In the genomic region with DNA sequence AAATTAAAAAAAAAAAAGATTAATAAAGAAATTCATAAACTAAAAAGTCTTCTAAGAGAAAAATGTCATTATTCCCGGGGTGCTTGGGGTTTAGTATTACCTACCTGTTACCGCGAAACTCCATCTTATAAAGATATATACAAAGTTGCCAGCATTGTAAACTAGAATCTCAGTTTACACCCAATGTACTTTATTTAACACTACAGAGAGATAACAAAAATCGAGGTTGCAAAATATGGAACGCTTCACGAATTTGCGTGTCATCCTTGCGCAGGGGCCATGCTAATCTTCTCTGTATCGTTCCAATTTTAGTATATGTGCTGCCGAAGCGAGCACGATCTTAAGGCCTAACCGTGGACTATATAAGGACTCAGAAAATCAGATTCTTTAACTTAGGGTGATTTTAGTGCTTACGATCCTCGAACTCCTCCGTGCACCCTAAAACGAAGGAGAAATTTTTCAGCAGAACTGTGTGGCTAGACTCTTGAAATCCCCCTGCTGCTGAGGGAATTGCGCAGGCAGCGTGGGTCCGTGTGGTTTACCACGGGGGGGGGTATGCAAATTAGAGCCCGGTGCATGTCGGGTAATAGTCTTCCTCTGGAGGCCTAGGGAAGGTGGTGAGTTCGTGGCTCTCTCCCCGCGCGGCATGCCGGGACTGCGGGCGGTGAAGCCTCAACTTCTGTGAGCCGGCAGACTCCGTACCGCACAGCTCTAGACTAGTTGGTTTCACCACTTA, we compare ENCODE assay signal across 8 mouse cellular contexts.
DNase-seq lines count a peak whose midpoint lies in the region; ATAC-seq lines count a peak whose summit lies in the region.

No protein-coding gene starts in this region.

- H3K9me3 ChIP-seq in forebrain, embryonic 11.5 days (ENCODE audit: control insufficient read depth, low read length) = no peaks in the 10 kb centered on the region
- H3K9me3 ChIP-seq in heart, embryonic 16.5 days (replicated peaks; ENCODE audit: control insufficient read depth, low read length) = no peaks in the 10 kb centered on the region
- no peaks in the 10 kb centered on the region for H3K9me3 ChIP-seq in liver, embryonic 15.5 days (replicated peaks)
- no peaks in the 10 kb centered on the region for H3K9me3 ChIP-seq in neural tube, embryonic 12.5 days

- peak; percentile 96 to 97 for DNase-seq in CD8-positive naive resting alpha-beta T cell, adult 2 months (ENCODE audit: low read depth in 2 of 2, low spot score in 2 of 2)
- peak; percentile 83 for DNase-seq in c-Kit-positive CD71-negative TER-119-negative erythroid progenitor cells, embryonic 14.5 days (ENCODE audit: low read depth)
- peak; percentile 97 for DNase-seq in forebrain, embryonic 11.5 days (ENCODE audit: low spot score)
- peak; percentile 96 to 98 for DNase-seq in kidney, postnatal 36 days
- DNase-seq in telencephalon, adult 2 months (ENCODE audit: low read depth, low spot score) = peak; percentile 95

- peak overlapping the region; percentile 80 for H3K4me3 ChIP-seq in forebrain, embryonic 11.5 days (ENCODE audit: low read depth, low read length)
- H3K4me3 ChIP-seq in heart, embryonic 16.5 days (ENCODE audit: low read length) = peak overlapping the region; percentile 70
- H3K4me3 ChIP-seq in liver, embryonic 15.5 days (replicated peaks) = peak overlapping the region; percentile 81
- H3K4me3 ChIP-seq in neural tube, embryonic 12.5 days = peak overlapping the region; percentile 84

- no peaks in the 10 kb centered on the region for H3K27me3 ChIP-seq in forebrain, embryonic 11.5 days (ENCODE audit: control insufficient read depth, insufficient read depth, low read length)
- no peaks in the 10 kb centered on the region for H3K27me3 ChIP-seq in heart, embryonic 16.5 days (ENCODE audit: control insufficient read depth, insufficient read depth, low read length)
- H3K27me3 ChIP-seq in liver, embryonic 15.5 days = no peaks in the 10 kb centered on the region
- H3K27me3 ChIP-seq in neural tube, embryonic 12.5 days (replicated peaks) = no peaks in the 10 kb centered on the region

- WGBS in forebrain, embryonic 11.5 days = under 1% methylated on average over 33 of the region's 33 CpGs
- WGBS in heart, embryonic 16.5 days = under 1% methylated on average over 33 of the region's 33 CpGs
- WGBS in liver, embryonic 15.5 days (ENCODE audit: insufficient replicate concordance) = under 1% methylated on average over 33 of the region's 33 CpGs
- under 1% methylated on average over 33 of the region's 33 CpGs for WGBS in neural tube, embryonic 12.5 days

- no peaks in the 10 kb centered on the region for H3K36me3 ChIP-seq in forebrain, embryonic 11.5 days (ENCODE audit: control insufficient read depth, insufficient read depth, low read length)
- no peaks in the 10 kb centered on the region for H3K36me3 ChIP-seq in heart, embryonic 16.5 days (ENCODE audit: control insufficient read depth, insufficient read depth)
- H3K36me3 ChIP-seq in liver, embryonic 15.5 days (replicated peaks) = no peaks in the 10 kb centered on the region
- no peaks in the 10 kb centered on the region for H3K36me3 ChIP-seq in neural tube, embryonic 12.5 days

- peaks cover 2% of the 10 kb centered on the region; the same call in 1 of the 2 replicates for H3K4me1 ChIP-seq in forebrain, embryonic 11.5 days (replicated peaks; ENCODE audit: control insufficient read depth, insufficient read depth, low read length)
- peaks cover 5% of the 10 kb centered on the region; the same call in 1 of the 2 replicates for H3K4me1 ChIP-seq in heart, embryonic 16.5 days (ENCODE audit: control insufficient read depth, insufficient read depth, low read length)
- peaks cover 23% of the 10 kb centered on the region for H3K4me1 ChIP-seq in liver, embryonic 15.5 days (replicated peaks)
- peaks cover 6% of the 10 kb centered on the region; the same call in 1 of the 2 replicates for H3K4me1 ChIP-seq in neural tube, embryonic 12.5 days

- H3K27ac ChIP-seq in forebrain, embryonic 11.5 days (ENCODE audit: low read depth, low read length) = peak overlapping the region; percentile 82
- peak overlapping the region; percentile 97 for H3K27ac ChIP-seq in heart, embryonic 16.5 days (ENCODE audit: low read length)
- peak overlapping the region; percentile 89 for H3K27ac ChIP-seq in liver, embryonic 15.5 days (replicated peaks)
- peak overlapping the region; percentile 72; the same call in 1 of the 2 replicates for H3K27ac ChIP-seq in neural tube, embryonic 12.5 days

- H3K4me2 ChIP-seq in forebrain, embryonic 11.5 days (ENCODE audit: low read depth, low read length, severe bottlenecking) = peak overlapping the region; percentile 73
- peak overlapping the region; percentile 68 for H3K4me2 ChIP-seq in heart, embryonic 16.5 days (ENCODE audit: low read depth, low read length)
- peak overlapping the region; percentile 91 for H3K4me2 ChIP-seq in liver, embryonic 15.5 days
- peak overlapping the region; percentile 88 for H3K4me2 ChIP-seq in neural tube, embryonic 12.5 days (replicated peaks)

- H3K9ac ChIP-seq in forebrain, embryonic 11.5 days (ENCODE audit: low read length) = peak overlapping the region; percentile 81
- peak overlapping the region; percentile 87 for H3K9ac ChIP-seq in heart, embryonic 16.5 days (ENCODE audit: low read length)
- H3K9ac ChIP-seq in liver, embryonic 15.5 days = peak overlapping the region; percentile 60
- H3K9ac ChIP-seq in neural tube, embryonic 12.5 days = peak overlapping the region; percentile 72

- ATAC-seq in forebrain, embryonic 11.5 days (replicated peaks; ENCODE audit: low FRiP score) = peak; percentile 89
- peak; percentile 85 for ATAC-seq in heart, embryonic 16.5 days (replicated peaks; ENCODE audit: extremely low read depth, insufficient read depth, low FRiP score)
- ATAC-seq in liver, embryonic 15.5 days (ENCODE audit: insufficient read depth) = peak; percentile 83
- peak; percentile 88 for ATAC-seq in neural tube, embryonic 12.5 days (ENCODE audit: low FRiP score, low read depth)

Comparison
In these comparisons a context has a peak if more than half of its experiments do, and no peak if none do; other contexts are left out.
1. Peak in every context shown above with its lines: DNase-seq, ATAC-seq, H3K4me3 ChIP-seq and H3K27ac ChIP-seq.